Mouse (Mus musculus) kidney, adult 10 weeks (tissue): ENCODE results near the gene Gm10306. TPM values are rescaled to one million over a fixed set of nuclear protein-coding genes. Genes with fewer than 3 reads are reported as not detected.

Experiments used
- polyA plus RNA-seq: library from polyadenylated mRNA; stranded (reverse); fragments of 350-450 nt; fragmentation: Illumina TruSeq; extraction: RNeasy Lipid Tissue Mini Kit (QIAGEN cat#74804); gene quantifications from one replicate; pipeline ENCODE4 v1.2.3, GENCODE M21; 2014; ENCODE audit warnings: low read depth, low replicate concordance

The Gm10306 gene
- not detected for polyA plus RNA-seq

DNA sequence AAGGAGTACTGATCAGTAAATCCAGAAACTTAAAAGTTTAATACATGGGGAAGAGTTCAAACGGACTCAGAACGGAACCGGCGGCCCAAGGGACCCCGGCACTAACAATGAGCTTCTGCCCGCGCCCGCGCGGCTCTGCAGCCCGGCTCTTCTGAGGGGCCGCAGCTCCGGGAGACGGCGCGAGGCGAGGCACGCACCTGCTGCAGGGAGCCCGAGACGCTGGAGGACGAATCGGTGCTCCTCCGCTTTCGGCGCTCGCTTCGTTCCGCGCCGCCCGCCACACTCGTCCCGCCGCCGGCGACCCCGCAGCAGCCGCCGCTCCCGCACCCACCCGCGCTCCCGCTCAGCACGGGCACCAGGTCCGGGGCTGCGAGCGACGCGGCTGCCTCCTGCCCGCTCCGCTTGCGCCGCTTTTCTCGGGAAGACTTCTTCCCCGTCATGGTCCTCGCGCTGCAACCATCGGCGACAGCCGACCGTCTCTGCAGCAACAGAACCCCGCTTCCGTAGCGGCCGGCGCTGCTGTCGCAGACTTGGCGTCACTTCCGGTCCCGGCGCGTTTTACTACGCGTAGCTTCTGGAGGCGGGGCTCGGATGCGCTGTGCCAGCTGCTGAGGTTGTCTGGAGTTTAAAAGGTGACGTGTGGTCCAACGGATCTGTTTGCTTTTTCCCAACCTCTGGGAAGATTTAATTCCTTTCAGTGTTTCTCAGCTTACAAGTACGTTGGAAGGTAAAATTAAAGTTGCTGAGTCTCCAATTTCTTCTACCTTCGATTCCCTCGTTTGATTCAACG lies at the start of gene Gm10306, which contains the start of gene Caap1:
TSS of gene Gm10306 (plus strand) at position 282 of the 790 bp plus-strand sequence.
TSS of gene Caap1 (minus strand) at position 532 of the 790 bp plus-strand sequence.

GRCm38 (mm10) chr4:94603031-94603629 lies 46.8 kb downstream of the Gm10306 start, which contains the start of gene Plaa:
Gene Plaa (minus strand): TSS chr4:94603244.

Other genes starting within 250 kb of the Gm10306 start
- gene Caap1, start 250 bp downstream of the Gm10306 start, polyA plus RNA-seq, result 21.5 TPM
- gene Plaa, start 46.7 kb downstream of the Gm10306 start, polyA plus RNA-seq, result 147 TPM
- gene Ift74, start 57.9 kb downstream of the Gm10306 start, polyA plus RNA-seq, result 60.7 TPM
- gene Lrrc19, start 93.6 kb downstream of the Gm10306 start, polyA plus RNA-seq, result 825 TPM
- gene Tek, start 182.7 kb downstream of the Gm10306 start, polyA plus RNA-seq, result 36.5 TPM